Mouse (Mus musculus) hindbrain, embryonic 14.5 days (tissue): ENCODE measurements at regions not wholly inside any gene's neighbourhood (a gene's known extent, or its start where the extent isn't known, plus 50 kb on each side); places are given as distances from the start of the nearest gene placed in this dataset.

Experiments
- ATAC-seq: fragments of 200-750 bp; cut with Nextera tagmentation; 2 replicates; pipeline ENCODE4 v1.8.0; 2017; ENCODE audit warnings: moderate number of reproducible peaks, mild to moderate bottlenecking, moderate TSS enrichment, moderate library complexity; ENCODE audit not compliant: low FRiP score
- DNase-seq: peaks from one replicate; pipeline ENCODE4 v3.0.0-alpha.2; 2015; ENCODE audit warnings: low spot score
- H3K27ac ChIP-seq: fragments of 300-500 bp; sonication (generic); 2 replicates; pipeline ENCODE4 v1.5.1; 2014; ENCODE audit warnings: mild to moderate bottlenecking, moderate library complexity
- H3K27me3 ChIP-seq: fragments of 300-500 bp; sonication (generic); 2 replicates; pipeline ENCODE4 v1.6.1; 2014; ENCODE audit warnings: mild to moderate bottlenecking, low read length, mixed read lengths; ENCODE audit not compliant: control insufficient read depth, insufficient read depth
- H3K36me3 ChIP-seq: fragments of 300-500 bp; sonication (generic); replicated peaks from 2 replicates; pipeline ENCODE4 v1.6.1; 2014; ENCODE audit not compliant: control insufficient read depth, insufficient read depth
- H3K4me1 ChIP-seq: fragments of 300-500 bp; sonication (generic); replicated peaks from 2 replicates; pipeline ENCODE4 v1.6.1; 2014; ENCODE audit warnings: antibody characterized with exemption, low read length, mixed read lengths; ENCODE audit not compliant: control insufficient read depth, insufficient read depth
- H3K4me2 ChIP-seq: fragments of 300-500 bp; sonication (generic); replicated peaks from 2 replicates; pipeline ENCODE4 v1.6.1; 2014; ENCODE audit warnings: mild to moderate bottlenecking, moderate library complexity
- H3K4me3 ChIP-seq: fragments of 300-500 bp; sonication (generic); replicated peaks from 2 replicates; pipeline ENCODE4 v1.5.1; 2014; ENCODE audit warnings: mild to moderate bottlenecking, low read length
- H3K9ac ChIP-seq: fragments of 300-500 bp; sonication (generic); 2 replicates; pipeline ENCODE4 v1.6.1; 2014
- H3K9me3 ChIP-seq: fragments of 300-500 bp; sonication (generic); 2 replicates; pipeline ENCODE4 v1.6.1; 2016; ENCODE audit warnings: low read length; ENCODE audit not compliant: control insufficient read depth
- WGBS: fragments of 180-500 bp; shearing (Covaris S2); extraction: QIAGEN DNeasy Blood & Tissue Kit; methylation state at CpG from one replicate; pipeline ENCODE4 v1.1.7; 2014; 5-methylcytosine and 5-hydroxymethylcytosine counted together

GRCm38 (mm10) chr14:118431241-118431882 lies 164.6 kb downstream of the Gm9376 start:
- no peak overlapping the region for H3K27ac ChIP-seq
- no peak overlapping the region for H3K4me2 ChIP-seq
- peaks cover 32% of the 10 kb centered on the region for H3K27me3 ChIP-seq
- no peak overlapping the region for H3K9ac ChIP-seq
- WGBS, result 79% methylated on average over 6 of the region's 6 CpGs
- DNase-seq (no peak), ATAC-seq (no peak)
- no peaks in the 10 kb centered on the region for H3K9me3 ChIP-seq
- H3K4me3 ChIP-seq, result no peak overlapping the region
- H3K36me3 ChIP-seq, result no peaks in the 10 kb centered on the region
- peaks cover 9% of the 10 kb centered on the region for H3K4me1 ChIP-seq
